Mouse (Mus musculus): Measurements from ENCODE around the gene Cdkn1a. TPM values are rescaled to one million over a fixed set of nuclear protein-coding genes. Genes with fewer than 3 reads are reported as not detected.
A peak's percentile ranks its signal among the peaks of the same experiment; 100 is the strongest.
"Not testable (repeated sequence)": the region's sequence is repeated elsewhere in the genome, so short reads cannot be mapped to it uniquely, and the experiment has no call there.

The Cdkn1a gene
- polyA plus RNA-seq (2012; ENCODE audit: insufficient read depth, insufficient read length, missing spikeins) = 189 and 197 TPM in 2 replicates

DNA sequence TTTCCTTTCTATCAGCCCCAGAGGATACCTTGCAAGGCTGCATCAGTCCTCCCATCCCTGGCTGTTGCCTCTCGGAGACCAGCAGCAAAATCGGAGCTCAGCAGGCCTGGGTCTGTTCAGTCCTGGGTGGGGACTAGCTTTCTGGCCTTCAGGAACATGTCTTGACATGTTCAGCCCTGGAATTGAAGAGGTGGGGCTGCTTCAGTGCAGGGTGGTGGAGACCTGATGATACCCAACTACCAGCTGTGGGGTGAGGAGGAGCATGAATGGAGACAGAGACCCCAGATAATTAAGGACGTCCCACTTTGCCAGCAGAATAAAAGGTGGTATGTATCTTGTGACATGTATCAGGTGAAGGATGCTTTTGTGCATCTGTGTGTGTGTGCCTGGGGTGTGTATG is at the start of gene Cdkn1a:
Gene Cdkn1a, plus strand, starts transcription at position 201 of the 400 bp plus-strand sequence.
- H3K4me3 ChIP-seq (ENCODE audit: insufficient read depth, low read length) = peak within 1 kb of the TSS; percentile 74
- no peak for TF ChIP-seq POLR2A (IDR thresholded peaks at IDR 0.05; ENCODE audit: borderline replicate concordance, low read depth, low read length)
- TF ChIP-seq CTCF (IDR thresholded peaks at IDR 0.05; ENCODE audit: low read depth, low read length) = no peak
- H3K4me1 ChIP-seq (ENCODE audit: control insufficient read depth, insufficient read depth, low read length) = peaks cover 13% of the 10 kb centered on the region
- H3K27ac ChIP-seq (ENCODE audit: insufficient read depth, low read depth, low read length) = peak within 1 kb of the TSS; percentile 96

DNA sequence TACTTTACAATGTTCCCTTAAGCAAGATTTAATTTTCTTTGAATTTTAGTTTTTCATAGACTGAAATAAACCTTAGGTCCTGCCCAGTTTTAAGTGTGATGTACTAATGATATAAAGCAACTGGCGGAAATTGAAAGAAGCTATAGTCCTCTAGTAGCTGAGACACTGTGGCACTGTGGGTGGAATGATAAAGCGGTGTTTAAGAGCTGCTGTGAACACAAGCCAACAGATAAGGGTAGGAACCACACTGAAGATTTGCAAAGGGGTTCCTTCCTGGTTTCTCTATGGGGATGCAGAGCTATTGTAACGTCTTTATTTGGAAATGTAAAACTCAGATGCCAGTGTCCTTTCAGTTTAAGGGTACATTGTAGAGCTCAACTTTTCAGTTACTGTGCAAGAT is 49.1 kb upstream of the Cdkn1a start:
- H3K4me1 ChIP-seq (ENCODE audit: control insufficient read depth, insufficient read depth, low read length); H3K27ac ChIP-seq (ENCODE audit: insufficient read depth, low read depth, low read length); H3K4me3 ChIP-seq (ENCODE audit: insufficient read depth, low read length): not testable (repeated sequence)

DNA sequence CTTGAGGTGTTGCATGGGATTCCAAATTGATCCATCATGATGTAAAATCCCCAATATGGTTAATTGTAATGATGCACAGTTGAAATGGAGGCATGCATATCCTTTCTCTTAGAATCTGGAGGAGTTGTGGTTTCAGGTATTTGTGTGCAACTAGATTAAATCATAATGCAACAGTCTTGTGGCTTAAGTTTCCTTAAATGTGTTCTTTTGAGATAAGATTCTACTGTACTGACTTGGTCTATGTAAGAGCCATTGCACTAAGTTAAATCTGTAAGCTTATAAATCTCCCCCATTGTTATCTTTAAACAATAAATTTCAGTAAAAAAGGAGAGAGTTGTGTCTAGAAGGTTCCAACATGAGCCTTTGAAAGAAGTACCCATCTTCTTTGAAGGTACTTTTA is 48.2 kb upstream of the Cdkn1a start:
- no peak for TF ChIP-seq CTCF (IDR thresholded peaks at IDR 0.05; ENCODE audit: low read depth, low read length)
- TF ChIP-seq POLR2A (IDR thresholded peaks at IDR 0.05; ENCODE audit: borderline replicate concordance, low read depth, low read length) = no peak
- no peak overlapping the region for H3K4me3 ChIP-seq (ENCODE audit: insufficient read depth, low read length)
- H3K27ac ChIP-seq (ENCODE audit: insufficient read depth, low read depth, low read length) = no peak overlapping the region
- no peaks in the 10 kb centered on the region for H3K4me1 ChIP-seq (ENCODE audit: control insufficient read depth, insufficient read depth, low read length)

DNA sequence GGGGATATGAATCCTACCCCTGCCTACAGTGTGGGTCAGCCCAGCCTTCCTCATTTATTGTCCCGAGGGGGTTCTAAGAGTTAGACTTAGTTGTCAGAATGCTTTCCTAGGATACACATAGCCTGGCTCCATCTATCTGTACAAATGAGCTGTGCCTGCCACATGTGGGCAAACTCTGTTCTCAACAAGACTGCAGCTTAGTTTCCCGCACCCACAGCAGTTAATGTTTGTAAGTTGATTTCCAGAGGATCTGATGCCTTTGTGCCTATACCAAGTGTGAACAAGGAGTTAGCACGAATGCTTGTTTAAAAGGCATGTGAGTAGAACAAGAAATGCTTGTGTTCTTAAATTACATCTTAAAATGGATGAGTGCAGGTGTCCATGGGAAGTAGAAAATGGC is 47.2 kb upstream of the Cdkn1a start:
- Histone ChIP-seq H3K4me3 (ENCODE audit: insufficient read depth, low read length) (no peak overlapping the region), H3K4me1 (ENCODE audit: control insufficient read depth, insufficient read depth, low read length) (no peaks in the 10 kb centered on the region), H3K27ac (ENCODE audit: insufficient read depth, low read depth, low read length) (no peak overlapping the region)
- TF ChIP-seq CTCF (IDR thresholded peaks at IDR 0.05; ENCODE audit: low read depth, low read length) (no peak), POLR2A (IDR thresholded peaks at IDR 0.05; ENCODE audit: borderline replicate concordance, low read depth, low read length) (no peak)

DNA sequence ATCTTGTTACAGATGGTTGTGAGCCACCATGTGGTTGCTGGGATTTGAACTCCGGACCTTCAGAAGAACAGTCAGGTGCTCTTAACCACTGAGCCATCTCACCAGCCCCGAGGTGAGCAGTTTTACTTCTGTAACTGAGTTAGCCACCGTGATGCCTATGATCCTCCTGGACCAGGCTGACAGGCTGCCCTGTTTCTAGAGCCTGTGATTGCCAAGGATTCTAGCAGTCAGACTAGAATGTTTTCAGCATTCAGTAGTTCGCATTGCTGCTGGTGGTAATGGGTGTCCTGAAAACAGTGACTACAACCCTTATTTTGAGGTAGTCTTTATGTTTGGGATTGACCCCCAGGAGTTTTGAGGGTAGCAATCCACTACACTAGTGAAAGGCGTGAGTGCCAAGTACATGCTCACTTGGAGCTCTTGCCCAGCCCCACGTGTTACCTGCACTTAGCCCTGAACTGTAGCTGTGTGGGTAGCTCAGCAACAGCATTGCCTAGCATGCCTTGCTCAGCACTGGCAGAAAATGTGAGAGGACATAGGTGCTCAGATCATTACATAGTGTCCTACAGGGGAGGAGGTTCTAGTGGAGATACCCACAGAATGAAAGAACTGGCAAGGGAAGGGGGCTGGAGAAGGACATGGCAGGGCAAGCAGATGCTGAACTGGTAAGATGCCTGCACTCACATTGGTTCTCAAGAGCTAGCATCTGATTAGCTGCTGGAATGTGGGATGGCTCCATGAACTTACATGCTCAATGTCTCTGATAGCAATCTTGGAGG is 46.4 kb upstream of the Cdkn1a start:
- TF ChIP-seq POLR2A (IDR thresholded peaks at IDR 0.05; ENCODE audit: borderline replicate concordance, low read depth, low read length) (no peak), CTCF (IDR thresholded peaks at IDR 0.05; ENCODE audit: low read depth, low read length) (no peak)
- no peaks in the 10 kb centered on the region for H3K4me1 ChIP-seq (ENCODE audit: control insufficient read depth, insufficient read depth, low read length)
- no peak overlapping the region for H3K4me3 ChIP-seq (ENCODE audit: insufficient read depth, low read length)
- no peak overlapping the region for H3K27ac ChIP-seq (ENCODE audit: insufficient read depth, low read depth, low read length)

DNA sequence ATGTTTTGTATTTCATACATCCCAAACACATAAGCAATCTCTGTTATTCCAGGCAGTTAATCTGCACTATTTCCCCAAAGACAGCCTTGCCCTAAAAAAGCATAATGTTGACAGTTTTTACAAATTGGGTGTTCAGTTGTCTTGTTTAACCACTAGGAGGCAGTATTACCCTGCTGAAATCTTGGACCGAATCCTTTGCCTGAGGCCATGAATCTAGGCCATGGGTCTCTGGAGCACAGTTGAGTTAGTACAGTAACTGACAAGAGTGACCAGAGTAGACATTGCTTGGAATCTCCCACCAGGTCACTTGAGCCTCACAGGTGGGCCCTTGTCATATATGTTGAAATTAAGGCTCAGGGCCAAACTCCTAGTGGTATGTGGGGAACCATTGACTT is 45.9 kb upstream of the Cdkn1a start:
- H3K4me3 ChIP-seq (ENCODE audit: insufficient read depth, low read length) = no peak overlapping the region
- H3K4me1 ChIP-seq (ENCODE audit: control insufficient read depth, insufficient read depth, low read length) = peaks cover 5% of the 10 kb centered on the region
- TF ChIP-seq CTCF (IDR thresholded peaks at IDR 0.05; ENCODE audit: low read depth, low read length) (peak; percentile 37; the same call in 1 of the 2 replicates), POLR2A (IDR thresholded peaks at IDR 0.05; ENCODE audit: borderline replicate concordance, low read depth, low read length) (no peak)
- no peak overlapping the region for H3K27ac ChIP-seq (ENCODE audit: insufficient read depth, low read depth, low read length)

DNA sequence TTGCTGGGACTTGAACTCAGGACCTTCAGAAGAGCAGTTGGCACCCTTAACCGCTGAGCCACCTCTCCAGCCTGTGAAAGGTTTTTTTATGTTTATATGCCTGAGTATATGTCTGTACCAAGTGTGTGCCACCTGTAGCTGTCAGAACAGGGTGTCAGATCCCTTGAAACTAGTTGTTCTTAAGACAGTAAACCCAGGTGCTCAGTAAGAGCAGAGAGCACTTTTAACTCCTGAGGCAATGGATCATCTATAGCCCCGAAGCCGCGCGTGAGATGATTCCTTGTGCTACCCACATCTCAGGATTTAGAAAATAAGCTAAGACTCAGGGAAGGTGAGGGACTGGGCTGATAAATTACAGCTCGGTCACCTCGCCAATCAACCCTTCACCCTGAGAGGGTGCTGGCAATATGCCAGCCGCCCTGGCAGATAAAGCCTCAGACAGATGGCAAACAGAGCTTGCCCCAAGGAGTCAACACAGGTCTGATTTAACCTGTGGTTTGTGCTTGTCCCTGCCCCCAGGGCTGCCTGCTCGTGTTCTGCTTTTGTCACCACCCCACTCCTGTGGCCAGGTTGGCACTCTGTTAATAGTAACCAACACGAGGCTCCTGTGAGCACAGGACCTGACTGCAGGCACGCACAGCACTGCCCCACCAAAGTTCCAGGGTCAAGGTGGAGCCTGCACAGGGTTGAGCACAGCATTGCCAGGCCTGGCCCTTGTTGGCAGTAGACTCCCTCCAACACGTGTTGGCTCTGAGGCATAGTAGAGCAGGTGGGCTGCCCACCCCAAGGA is 44.8 kb upstream of the Cdkn1a start:
- no peak overlapping the region for H3K4me3 ChIP-seq (ENCODE audit: insufficient read depth, low read length)
- TF ChIP-seq CTCF (IDR thresholded peaks at IDR 0.05; ENCODE audit: low read depth, low read length) = no peak
- H3K4me1 ChIP-seq (ENCODE audit: control insufficient read depth, insufficient read depth, low read length) = peaks cover 5% of the 10 kb centered on the region
- H3K27ac ChIP-seq (ENCODE audit: insufficient read depth, low read depth, low read length) = no peak overlapping the region

DNA sequence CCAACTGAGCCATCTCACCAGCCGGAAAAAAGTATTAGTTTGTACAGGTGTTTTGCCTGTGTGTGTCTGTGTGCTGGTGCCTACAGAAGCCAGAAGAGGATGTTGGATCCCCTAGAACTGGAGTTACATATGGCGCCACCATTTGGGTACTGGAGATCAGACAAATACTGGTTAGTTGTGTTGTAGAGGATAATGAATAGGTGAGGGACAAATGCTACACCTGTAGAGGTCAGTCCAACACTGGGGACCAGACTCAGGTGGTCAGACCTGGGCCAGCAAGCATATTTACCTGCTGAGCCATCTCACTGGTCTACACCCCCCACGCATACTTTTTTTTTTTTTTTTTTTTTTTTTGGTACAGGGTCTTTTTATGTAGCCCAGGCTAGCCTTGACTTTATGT is 43.9 kb upstream of the Cdkn1a start:
- H3K4me1 ChIP-seq (ENCODE audit: control insufficient read depth, insufficient read depth, low read length) = peaks cover 7% of the 10 kb centered on the region
- no peak overlapping the region for H3K27ac ChIP-seq (ENCODE audit: insufficient read depth, low read depth, low read length)
- no peak for TF ChIP-seq POLR2A (IDR thresholded peaks at IDR 0.05; ENCODE audit: borderline replicate concordance, low read depth, low read length)
- TF ChIP-seq CTCF (IDR thresholded peaks at IDR 0.05; ENCODE audit: low read depth, low read length) = no peak
- H3K4me3 ChIP-seq (ENCODE audit: insufficient read depth, low read length) = no peak overlapping the region

DNA sequence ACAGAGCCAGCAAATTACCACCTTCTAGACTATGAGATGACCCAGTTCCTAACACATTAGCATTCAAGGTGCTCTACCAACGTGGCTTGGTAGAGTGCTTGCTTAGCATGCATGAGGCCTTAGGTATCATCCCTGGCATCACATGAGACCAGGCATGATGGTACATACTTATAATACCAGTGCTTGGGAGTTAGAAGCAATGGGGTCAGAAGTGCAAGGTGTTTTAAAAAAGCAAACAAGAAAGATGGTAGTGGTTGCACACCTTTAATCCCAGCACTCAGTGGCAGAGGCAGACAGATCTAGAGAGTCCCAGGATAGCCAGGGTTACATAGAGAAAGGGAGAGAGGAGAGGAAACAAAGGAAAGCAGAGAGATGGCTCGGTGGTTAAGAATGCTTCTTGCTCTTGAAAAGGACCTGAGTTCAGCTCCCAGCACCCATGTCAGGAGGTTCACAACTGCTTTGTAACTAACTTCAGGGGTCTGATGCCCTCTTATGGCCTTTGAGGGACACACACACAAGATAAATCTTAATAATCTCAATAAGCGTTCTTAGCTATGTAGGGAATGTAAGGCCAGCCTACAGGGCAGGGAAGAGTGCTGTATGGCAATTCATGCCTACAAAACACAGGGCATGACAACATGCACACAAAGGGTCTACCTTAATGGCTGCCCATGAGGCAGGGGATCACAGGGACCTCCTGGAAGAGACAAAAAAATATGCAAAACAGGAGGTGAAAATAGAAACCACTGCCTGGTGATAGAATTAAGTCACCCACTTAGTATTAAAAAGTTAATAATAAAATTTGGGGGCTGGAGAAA is 42.9 kb upstream of the Cdkn1a start:
- Histone ChIP-seq H3K4me1 (ENCODE audit: control insufficient read depth, insufficient read depth, low read length) (peaks cover 7% of the 10 kb centered on the region), H3K4me3 (ENCODE audit: insufficient read depth, low read length) (no peak overlapping the region), H3K27ac (ENCODE audit: insufficient read depth, low read depth, low read length) (no peak overlapping the region)
- TF ChIP-seq POLR2A (IDR thresholded peaks at IDR 0.05; ENCODE audit: borderline replicate concordance, low read depth, low read length) (no peak), CTCF (IDR thresholded peaks at IDR 0.05; ENCODE audit: low read depth, low read length) (no peak)
